Mouse (Mus musculus) lung, postnatal 10 days (tissue): ENCODE results near the gene Fkbp2.

Experiments
- DNase-seq: peaks from one replicate; pipeline ENCODE4 v3.0.0; 2021

Fkbp2 gene

GRCm38 (mm10) chr19:6990712-6991111 lies 10.4 kb upstream of the Fkbp2 start:
- DNase-seq = no peak

DNA sequence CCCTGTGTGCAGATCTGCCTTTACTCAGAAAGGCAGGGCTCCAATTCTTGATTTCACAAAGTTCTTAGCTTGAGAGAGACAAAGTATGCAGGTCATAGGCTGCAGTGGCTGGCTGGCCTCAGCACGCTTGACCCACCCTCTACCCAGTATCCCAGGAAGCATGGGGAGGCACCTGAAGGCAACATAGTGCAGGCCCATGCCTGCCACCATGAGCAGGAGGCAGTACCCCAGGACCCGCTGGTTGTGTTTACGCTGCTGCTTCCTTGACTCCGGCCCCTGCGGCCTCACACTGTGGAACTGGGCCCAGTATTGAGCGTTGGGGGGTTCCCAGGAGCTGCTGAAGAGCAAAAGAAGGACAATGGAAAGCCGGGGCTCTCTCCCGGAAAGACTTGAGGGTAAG lies 8.9 kb upstream of the Fkbp2 start:
- DNase-seq = no peak

DNA sequence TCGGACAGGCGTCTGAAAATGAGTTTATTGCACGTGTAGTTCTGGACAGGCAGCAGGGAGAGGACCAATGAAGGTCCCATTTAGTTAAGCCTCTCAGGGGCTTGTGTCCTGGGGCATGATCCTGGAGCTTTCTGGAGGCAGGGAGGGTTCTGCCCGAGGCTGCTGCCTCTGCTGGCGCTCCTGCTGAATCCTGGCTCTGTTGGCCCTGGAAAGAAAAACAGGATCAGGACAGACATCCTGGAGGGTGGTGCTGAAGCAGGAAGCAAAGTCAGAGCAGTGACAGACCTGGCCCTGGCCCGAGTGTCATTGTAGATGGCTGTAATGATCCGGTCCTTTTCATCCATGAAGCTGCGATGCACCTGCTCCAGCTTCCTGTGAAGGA lies 7.6 kb upstream of the Fkbp2 start:
- DNase-seq = no peak

DNA sequence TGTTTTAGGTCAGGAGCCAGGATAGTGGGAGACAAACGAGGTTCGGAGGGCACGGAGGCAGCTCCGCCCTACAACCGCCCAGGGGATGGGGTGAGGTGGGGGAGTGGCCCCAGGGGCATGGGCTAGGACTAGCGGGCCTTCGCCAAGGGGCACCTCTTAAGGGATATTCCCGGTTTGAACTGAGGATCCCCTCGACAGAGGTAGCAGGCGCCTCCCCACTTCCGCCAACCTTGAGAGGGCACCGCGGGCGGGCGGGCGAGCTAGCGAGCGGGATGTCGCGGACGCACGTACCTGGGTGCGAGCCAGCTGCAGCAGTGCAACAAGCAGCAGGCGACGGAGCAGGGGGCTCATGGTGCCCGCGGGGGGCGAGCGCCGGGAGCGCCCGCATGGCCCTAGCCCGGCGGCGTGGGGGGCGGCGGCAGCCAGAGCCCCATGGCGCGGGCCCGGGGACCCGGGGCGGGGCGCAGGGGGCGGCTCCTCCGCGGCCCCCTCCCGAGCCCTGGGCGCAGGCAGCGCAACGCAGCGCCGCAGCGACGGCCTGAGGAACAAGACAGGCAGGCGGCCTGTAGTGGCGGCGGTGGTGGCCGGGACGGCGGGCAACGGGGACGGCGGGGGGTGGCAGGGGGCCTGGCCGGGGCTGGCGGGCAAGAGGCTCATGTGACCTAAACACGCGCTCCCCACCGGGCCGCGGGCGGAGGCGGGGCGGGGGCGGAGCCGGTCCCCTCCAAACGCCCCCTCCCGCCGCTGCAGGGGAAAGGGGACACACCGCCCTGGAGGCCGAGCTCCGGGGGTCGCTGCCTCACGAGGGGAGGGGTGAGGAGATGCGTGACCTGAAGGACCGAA lies 7.0 kb upstream of the Fkbp2 start, which contains the start of gene Vegfb:
Gene Vegfb (minus strand): TSS at position 591 of the 843 bp plus-strand sequence.
- DNase-seq = peak; percentile 64

DNA sequence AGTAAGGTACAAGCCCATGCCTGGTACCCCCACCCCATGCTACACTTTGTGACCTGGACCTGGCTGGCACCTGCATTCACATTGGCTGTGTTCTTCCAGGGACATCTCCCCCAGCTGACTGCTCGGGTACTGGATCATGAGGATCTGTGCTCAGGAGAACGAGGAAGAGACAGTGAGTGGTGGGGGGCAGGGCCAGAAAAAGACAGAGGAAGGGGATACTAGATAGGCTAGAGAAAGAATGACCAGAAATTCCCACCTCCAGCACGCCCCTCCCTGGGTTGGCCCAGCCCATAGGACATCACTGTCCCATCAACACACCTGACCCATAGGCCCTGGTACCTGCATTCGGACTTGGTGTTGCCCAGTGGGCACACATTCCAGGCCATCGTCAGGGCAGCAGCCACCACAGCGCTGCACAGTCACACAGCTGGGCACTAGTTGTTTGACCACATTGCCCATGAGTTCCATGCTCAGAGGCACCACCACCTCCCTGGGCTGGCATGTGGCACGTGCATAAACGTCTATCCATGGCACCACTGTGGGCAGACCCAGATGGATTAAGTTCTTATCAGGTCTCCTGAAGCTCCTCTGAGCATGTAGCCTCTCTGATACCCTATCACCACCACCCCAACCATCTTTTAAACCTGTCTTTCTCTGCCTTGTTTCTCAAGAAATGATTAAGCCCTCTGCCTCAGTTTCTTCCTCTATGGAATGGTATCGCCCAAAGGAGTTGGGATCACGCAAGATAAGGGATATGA lies 5.8 kb upstream of the Fkbp2 start:
- no peak for DNase-seq

DNA sequence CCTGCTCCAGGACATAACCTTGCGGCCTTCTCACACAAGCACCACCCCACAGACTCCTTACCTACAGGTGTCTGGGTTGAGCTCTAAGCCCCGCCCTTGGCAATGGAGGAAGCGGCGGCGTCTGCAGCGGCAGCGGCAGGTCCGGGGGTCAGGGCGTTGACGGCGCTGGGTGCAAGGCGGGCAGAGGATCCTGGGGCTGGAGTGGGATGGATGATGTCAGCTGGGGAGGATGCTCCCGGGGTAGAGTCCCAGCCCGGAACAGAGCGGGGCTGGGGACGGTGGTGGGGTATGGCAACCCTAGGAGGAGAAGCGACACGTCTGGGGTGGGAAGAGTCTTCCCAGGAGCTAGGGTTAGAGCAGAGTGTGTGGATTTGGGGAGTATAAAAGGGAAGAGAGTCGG lies 5.0 kb upstream of the Fkbp2 start:
- DNase-seq = no peak

DNA sequence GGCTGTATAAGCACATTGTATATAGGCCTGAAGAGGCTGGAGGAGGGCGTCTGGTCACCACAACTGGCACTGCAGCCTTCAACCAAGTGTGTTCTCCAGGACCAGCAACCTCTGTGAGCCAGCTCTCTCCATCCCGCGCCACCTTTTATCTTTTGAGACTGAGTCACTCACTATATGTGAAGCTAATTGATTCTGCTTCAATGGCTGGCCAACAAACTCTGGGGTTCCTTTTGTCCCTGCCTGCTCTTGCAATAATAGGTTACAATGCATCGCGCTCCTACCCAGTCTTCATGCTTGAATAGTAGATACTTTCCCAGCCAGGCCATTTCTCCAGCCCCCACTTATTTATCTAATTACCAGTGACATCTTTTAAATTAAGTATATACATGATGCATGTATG lies 3.3 kb upstream of the Fkbp2 start:
- no peak for DNase-seq

DNA sequence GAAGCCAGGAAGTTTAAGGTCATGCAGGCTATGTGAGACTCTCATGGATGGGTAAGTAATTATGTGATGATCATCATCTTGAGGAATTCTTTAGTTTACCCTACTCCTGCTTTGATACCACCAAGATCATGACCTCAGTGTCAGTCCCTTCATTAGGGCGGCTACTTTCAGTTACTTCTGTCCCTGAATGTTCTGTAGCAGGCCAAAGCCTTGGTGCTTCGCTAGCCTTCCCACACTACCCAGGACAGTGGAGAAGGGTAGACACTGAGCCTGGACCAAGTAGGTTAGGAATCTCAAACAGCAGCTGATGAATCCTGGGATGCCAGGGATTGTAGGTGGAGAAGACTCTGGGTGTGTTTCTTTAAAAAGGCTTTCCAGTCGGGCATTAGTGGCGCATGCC lies 1.2 kb upstream of the Fkbp2 start:
- DNase-seq = no peak

- DNase-seq = peak; percentile 100
These were observed 568 bp downstream of the Fkbp2 start for GRCm38 (mm10) chr19:6979486-6980380.

GRCm38 (mm10) chr19:6979001-6979479 lies 1.3 kb downstream of the Fkbp2 start:
- DNase-seq = no peak

- no peak for DNase-seq
These were observed 1.7 kb downstream of the Fkbp2 start for GRCm38 (mm10) chr19:6978639-6978974.

DNA sequence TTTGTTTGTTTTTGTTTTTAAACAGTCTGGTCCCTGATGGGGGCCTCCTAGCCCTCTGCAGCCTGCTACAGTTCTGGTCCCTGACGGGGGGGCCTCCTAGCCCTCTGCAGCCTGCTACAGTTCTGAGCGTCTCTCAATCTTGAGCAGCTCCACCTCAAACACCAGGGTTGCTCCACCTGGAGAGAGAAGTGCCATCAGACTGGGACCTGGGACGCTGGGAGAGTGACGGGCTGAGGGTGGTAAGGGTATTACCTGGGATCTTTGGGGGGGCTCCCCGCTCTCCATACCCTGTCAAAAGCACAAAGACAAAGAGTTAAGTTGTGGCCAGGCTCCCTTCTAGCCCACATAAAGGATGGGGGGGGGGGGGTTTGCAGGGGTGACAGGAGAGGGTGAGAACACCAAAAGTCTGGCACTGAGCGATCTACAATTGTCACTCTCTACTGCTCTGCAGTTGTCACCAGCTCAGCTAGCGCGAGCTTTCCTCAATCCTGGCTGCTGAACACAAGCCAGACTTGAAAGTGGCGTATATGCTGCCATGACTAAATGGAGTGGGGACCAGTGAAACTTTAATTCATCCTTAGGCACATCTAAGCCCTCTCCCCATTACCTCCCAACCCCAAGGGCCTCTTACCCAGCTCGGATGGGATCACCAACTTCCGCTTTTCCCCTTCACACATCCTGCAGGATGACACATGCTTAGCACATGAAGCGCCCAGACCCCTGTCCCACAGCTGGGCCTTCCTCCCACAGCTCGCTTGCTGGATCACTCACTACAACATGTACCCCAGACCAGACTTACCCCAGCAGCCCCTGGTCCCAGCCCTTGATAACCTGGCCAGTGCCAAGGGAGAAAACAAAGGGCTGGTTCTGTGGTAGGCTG lies 2.3 kb downstream of the Fkbp2 start:
- DNase-seq = no peak

GRCm38 (mm10) chr19:6975537-6976521 lies 4.5 kb downstream of the Fkbp2 start, which contains the start of gene Plcb3:
Gene Plcb3, minus strand, starts transcription at chr19:6976470.
- DNase-seq = peak; percentile 83

DNA sequence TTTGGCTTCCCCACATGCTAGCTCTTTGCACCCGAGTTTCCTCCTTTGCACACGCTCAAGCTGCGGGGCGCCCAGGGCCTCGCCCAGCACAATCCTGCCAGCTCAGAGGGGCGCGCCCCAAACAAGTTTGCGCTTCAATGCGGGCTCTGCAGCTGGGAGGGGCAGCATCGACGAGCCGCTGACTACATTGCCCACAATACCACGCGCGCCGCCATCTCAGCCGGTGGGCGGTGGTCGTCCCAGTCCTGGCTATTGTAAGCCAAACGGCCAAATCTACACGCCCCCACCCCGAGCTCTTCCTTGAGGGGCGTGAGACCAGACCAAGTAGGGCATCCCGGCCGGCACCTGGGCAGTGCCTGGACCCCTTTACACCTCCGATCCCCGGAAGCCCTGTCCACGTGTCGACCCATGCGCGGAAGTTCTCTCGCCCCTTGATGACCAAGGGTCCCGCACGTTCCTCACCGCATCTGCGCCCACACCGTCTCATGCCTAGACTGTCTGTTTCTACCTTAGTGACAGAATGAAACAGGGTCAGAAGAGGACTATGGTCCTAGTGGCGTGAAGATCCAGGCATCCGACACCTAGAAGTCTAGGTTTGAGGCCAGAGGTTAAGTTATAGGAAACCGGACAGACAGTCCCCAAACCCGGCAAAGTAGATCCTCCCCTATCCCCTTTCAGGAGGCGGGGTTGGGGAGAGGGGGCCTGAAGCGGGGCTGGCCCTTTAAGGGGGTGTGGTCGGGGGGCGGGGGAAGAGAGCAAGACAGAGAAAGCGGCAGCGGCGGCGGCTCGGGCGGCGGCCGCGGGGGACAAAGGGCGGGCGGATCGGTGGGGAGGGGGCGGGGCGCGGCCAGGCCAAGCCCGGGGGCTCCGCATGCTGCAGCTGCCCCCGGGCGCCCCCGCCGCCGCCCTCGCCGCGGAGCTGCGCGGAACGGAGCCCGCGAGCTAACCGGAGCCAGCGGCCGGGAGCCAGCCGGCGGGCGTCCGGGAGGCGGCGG lies 5.8 kb downstream of the Fkbp2 start, which contains the start of gene Ppp1r14b:
Gene Ppp1r14b (plus strand): TSS at position 758 of the 995 bp plus-strand sequence.
- peak; percentile 94 for DNase-seq

DNA sequence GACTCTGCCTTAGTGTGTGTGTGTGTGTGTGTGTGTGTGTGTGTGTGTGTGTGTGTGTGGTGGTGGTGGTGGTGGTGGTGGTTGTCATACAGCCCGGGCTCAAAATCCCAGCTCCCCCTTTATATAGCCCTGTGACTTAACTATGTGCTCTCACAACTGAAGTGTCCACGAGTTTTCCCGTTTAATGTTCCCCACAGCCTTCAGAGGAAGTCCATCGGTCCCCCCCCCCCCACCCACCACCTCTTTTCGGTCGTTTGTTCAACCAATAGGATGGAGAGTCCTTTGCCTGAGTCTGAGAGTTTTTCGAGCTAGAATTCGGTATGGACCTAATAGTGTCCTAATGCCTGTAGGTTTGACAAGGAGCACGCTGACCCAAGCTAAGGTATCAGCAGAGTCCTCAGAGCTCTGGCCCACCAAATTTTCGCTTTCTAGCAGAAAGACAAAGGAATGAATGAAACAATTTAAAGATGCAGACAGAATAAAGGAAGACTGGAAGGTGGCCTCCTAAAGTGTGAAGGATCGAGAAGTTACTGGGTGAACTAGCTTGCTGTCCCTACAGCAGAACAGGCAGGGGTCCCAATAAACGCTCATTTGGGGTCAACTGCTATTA lies 6.6 kb downstream of the Fkbp2 start:
- no peak for DNase-seq

- no peak for DNase-seq
These were observed 7.9 kb downstream of the Fkbp2 start for GRCm38 (mm10) chr19:6972247-6972917.

- no peak for DNase-seq
These were observed 8.7 kb downstream of the Fkbp2 start for GRCm38 (mm10) chr19:6971644-6972043.

GRCm38 (mm10) chr19:6970460-6971085 lies 9.7 kb downstream of the Fkbp2 start:
- DNase-seq = no peak
